Mouse (Mus musculus) left cerebral cortex, adult 11 months (tissue): ENCODE measurements around the gene Garnl3.

Source experiments
- DNase-seq: peaks from one replicate; pipeline ENCODE4 v3.0.0; 2022; ENCODE audit warnings: low spot score

Garnl3 gene

DNA sequence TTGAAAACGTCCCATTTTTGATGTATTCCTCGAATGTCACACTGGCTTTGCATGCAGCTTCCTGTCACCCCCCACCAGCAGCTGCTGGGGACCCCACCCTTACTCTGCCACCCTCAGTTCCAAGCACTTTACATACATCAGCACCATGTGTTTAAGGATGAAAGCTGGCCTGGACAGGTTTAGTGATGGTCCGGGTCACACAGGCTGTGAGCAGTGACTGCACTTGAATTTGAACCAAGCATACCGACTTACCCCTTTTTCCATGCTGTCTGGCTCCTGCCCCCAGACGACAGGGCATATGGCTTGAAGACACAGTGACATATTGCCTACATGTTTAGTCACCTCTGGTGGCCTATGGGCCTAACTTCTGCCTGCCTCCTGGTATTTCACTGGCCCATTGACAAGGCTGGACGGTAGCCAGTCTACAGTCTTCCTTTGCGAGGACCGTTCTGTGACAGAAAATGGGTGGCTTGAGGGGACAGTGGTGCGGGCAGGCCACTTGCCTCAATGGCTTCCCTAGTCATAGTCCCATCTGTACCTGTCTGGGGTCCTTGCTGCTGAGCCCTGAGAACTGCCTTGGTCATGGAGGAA, 163.3 kb downstream of the Garnl3 start:
- no peak for DNase-seq

DNA sequence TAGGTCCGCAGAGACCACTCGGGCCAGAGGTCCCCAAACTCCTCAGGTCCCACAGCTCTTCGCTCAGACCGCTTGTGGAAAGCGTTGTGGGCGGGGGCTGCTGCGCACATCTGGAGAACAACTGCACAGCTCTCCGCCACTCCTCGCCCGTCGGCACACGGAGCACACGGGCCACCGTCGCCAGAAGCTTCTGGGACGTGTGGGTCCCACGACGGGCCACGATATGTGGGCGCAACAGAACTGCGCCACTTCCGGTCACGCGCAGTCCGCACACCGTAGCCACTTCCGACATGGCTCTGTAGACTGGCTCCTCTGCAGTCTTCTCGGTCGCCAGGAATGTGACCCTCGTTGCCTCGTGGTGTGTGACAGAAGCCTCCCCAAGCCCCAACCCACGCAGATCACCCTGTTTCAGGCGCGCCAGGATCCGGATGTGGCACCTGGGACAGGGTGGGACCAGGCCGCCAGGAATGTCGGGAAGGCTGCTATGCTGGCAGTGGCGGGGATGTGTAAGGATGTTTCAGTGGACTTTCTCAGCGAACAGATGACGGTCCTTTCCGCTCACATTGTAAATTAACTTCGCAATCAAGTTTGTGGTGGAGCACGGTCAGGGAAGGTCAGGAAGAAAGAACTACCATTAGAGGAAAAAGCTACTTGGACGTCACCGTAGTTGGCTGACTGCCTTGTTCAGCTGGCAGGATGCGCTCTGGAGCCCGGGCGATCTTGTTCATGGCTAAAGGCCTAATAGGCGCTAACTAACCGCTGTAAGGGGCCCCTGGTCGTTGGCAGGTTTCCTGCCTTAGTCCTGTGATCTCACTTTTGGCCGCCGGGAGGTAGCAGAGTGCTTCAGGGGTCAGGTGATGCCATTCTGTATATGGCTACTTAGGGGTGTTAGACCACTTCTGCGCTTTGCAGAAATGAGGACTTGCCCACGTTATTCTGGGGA, 164.5 kb downstream of the Garnl3 start:
- DNase-seq: peak; percentile 85

DNA sequence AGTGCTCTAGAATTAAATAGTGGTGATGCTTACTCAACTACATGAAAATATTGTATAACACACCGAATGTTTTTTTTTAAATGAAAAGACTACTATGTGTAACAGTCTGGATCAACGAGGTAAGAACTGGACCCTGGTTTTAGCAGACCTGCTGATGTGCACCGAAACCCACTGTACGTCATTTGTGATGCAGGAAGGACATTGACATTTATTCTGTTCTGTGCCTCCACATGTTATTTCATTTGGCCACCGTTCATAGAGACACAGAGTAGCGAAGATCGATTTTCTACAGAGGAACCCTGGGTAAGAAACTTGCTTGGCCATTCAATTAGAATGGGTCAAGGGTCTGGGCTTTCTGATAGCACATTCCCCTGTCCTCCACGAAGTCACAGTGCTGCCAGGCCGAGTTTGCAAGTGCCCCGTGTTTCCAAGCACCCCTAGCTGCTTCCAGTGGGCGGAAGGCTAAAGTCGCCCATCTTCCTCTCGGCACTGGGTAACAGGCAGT, 165.2 kb downstream of the Garnl3 start:
- DNase-seq: no peak

DNA sequence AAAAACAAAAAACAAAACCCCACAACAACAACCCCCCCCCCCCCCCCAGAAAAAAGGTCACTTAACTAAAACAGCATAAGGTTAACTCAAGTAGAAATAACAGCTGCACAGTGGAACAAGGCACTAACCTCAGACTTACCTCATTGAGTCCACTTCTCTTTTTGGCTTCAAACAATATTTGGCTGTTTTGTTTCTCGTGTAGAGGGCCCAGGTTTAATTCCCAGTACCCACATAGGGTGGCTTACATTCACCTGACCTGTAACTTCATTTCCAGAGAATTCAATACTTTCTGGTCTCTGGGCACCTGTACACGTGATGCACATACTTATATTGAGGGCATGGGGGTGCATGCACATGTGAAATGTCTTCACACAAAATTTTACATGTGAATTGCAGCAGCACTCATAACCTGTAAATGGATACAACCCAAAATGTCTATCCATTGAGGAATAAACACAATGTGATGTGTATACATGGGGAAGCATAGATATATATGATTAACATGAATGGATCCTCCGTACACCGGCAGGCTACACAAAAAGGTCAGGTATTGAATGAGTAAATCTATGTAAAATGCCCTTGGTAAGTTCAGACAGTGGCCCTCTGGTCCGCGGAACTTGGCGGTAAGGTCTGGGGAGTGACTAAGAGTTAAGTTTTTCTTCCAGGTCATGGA, 165.8 kb downstream of the Garnl3 start:
- DNase-seq: no peak

DNA sequence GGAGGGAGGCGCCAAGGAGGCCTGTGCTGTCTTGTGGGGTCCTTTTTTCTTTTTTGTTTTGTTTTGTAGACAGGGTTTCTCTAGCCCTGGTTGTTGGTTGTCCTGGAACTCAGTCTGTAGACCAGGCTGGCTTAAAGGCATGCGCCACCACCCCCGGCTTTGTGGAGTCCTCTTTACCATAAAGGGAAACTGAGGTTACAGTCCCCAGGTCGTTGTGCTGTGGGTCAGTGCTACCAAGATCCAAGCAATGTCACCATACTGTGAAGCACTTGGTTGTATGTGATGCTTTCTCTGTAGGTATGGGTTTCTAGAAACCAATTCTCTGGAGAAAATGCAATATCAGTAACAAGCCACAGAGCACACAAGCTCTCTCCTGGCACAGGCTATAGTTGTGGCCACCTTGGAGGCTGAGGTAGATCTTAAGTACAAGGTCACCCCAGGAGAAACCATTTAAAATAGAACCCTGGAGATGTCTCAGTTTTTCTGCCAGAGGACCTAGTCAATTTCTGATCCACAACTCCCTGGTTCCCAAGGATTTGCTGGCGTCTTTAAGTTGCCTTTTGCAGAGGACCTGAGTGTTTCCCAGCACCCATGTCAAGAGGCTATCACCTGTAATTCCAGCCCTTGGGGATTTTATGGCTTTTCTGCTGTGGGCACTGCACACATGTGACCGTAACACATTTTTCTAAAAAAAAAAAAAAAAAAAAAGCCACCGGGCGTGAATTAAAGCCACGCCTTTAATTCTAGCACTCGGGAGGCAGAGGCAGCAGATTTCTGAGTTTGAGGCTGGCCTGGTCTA, 166.6 kb downstream of the Garnl3 start:
- no peak for DNase-seq

DNA sequence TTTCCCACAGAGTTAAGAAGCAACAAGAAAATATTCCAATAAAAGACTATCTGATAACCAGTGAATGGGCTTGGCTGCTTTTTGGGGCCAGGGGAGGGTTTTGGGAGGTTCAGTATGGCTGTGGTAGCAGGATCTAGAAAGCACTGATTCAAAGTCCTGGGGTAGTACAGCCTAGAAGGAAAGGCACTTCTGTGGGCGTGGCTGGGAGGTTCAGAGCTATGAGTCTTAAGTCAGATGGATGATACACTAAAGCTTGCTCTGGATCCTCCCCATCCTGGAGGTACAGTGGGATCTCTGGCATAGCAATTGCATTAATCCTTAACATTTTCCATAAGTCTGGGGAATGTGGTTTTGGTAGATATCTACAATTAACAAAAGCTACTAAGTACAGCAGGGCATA, 167.5 kb downstream of the Garnl3 start:
- no peak for DNase-seq

DNA sequence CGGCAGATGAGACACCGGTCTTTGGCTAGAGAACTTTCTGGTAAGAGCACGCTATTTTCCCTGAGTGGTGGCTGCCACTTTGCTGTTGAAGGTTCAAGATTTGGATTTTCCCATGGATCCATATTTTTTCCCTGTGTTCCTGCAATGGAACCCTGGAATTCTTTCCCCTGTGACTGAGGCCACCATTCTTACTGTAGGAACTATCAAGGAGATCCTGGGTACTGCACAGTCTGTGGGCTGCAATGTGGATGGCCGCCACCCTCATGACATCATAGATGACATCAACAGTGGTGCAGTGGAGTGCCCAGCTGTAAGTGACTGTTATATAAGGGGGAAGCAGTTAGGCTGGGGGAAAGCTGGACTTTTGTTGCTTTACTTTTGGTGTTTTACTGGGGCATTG, 167.9 kb downstream of the Garnl3 start:
- no peak for DNase-seq

DNA sequence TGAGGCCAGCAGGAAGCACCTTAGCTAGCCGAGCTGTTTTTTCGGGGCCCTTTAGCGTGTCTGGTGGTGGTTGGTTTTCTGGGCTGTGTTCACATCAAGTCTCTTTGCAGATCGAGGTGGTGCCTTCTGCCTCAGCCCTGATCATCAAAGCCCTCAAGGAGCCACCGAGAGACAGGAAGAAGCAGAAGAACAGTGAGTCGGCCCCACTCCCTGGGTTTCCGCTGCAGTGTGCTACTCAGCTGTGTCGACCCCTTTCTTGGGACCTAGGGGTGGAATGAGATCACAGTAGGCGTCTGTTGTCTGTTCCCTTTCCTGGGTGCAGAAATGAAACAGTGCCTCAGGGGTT, 168.6 kb downstream of the Garnl3 start:
- DNase-seq: no peak

DNA sequence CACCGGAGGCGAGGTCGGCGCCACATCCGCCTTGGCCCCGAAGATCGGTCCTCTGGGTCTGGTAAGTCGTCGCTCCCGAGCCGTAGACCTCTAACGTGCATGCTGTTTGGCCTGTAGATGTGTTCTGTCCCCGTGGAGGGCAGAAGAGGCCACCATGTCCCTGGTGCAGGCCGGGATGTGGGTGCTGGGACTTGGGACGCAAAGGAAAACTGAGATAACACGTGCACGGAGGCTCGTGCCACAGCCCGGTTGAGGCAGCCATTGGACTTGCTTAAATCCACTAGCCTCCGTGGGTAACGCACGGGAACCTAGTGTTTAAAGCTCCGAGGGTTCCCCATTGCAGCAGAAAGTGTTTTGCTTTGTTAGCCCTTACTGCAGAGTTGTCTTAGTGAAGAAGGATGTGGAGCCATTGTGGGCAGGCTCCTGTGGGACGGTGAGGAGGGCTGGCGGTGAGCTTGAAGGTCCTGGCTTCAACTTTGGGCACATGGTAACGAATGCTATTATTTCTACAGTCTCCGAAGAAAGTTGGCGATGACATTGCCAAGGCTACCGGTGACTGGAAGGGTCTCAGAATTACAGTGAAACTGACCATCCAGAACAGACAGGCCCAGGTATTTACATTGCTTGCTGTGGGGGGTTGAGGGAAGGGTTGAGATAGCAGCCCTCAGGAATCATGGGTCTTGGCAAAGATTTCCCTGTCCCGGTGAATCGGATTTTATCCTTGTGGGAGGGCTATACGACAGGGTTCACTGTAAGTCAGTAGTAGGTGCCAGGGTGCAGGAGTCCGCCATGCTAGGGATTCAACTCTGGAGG, 169.2 kb downstream of the Garnl3 start:
- no peak for DNase-seq

DNA sequence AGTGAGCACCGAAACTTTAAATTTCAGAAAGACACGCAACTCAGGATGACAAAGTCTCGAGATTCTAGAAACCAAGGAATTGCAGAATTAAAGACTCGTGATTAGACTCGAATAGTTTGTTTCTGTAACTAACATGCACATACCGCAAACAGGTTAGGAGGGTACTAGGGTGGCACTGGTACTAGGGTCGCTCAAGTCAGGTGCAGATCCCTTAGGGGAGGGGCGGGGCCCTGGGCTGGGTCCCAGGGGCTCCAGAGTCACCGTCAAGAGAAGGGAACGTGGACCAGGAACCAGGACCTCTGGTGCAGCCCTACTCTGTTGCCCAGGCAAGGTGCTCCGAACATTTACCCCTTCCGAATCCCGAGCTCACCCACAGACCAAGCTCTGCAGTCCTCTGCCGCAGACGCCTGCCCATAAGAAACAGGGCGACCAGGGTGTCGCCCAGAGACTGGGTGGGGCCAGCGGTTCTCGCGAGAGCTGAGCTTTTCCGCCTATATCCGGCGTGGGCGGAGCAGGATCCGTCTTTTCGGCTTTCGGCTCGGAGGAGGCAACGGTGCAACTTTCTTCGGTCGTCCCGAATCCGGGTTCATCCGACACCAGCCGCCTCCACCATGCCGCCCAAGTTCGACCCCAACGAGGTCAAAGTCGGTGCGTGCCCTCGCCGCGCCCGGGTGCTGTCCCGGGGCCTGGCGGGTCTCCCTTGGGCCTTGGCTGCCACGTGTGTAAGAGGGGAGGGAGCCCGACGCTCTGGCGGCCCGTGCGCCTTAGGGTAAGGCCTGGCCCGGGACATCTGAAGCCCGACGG, 170.1 kb downstream of the Garnl3 start, which contains the start of the genes Rpl12 and Lrsam1:
Gene Rpl12 (plus strand): TSS at position 368 of the 804 bp plus-strand sequence.
Gene Lrsam1 (minus strand): TSS at position 423 of the 804 bp plus-strand sequence.
- peak; percentile 89 for DNase-seq

DNA sequence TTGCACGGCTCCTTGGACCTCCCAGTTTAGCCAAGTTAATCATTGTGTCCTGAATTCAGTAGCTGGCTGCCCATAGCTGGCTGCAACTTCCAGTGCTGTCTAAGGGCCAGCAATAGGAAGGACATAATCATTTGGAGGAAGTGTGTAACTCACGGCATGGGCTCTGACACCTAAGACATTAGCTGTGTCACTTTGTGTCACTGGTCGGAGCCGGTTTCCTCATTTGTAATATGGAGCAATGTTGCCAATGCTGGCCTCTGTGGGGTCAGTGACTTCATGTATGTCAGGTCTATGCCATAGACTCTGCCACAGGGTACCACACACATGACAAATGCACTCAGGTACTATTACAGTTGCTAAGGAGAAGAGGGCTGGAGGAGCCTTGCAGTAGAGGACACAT, 171.2 kb downstream of the Garnl3 start:
- DNase-seq: no peak

DNA sequence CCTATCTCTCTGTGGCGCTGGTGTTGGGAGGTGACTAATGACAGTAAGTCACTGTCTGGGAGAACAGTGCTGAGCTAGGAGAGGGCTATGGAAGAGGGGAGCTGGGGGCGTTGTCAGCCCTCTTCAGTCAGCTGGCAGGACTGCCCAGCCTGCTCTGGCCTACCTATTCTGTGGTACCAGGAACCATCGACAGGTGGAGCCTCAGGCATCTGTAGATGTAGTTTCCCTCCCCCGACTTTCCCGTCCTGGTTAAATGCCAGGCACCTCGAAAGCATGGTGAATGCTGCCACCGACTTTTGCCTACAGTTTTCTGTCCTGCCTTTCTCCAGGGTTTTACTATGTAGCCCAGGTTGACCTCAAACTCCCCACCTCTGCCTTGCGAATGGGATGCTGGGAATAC, 174.1 kb downstream of the Garnl3 start:
- DNase-seq: no peak

DNA sequence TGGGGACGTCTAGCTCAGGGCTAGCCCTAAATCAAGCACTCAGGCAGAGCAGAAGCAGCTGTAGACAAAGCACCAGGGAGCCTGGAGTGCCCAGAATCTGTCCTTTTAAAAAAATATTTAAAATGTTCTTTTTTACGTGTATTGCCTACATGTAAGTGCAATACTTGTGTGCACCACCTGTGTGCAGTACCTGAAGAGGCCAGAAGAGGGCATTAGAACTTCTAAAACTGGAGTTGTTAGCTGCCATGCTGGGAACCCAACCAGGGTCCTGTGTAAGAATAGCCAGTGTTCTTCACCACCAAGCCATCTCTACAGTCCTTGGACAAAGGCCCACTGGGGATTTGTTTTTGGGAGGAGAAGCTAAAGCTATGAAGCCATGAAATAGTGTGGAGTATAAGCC, 176.9 kb downstream of the Garnl3 start:
- no peak for DNase-seq

DNA sequence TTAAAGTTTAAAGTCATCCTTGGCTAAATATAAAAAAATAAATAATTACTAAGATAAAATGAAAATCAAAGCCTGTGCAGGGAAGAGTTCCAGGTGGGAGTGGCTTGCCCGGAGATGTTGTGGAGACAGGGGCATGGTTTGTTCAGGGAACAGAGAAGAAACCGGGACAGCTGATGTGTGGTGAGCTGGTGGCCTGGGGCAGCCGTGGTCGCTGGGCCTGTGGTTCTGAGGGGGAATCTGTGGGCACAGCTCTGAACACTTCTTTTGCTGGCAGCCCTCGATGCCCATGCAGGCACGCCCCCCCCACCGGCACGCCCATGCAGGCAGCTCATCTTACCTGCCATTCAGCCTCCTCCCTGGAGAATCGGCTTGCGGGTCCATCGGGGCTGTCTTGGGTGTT, 184.0 kb downstream of the Garnl3 start:
- no peak for DNase-seq

DNA sequence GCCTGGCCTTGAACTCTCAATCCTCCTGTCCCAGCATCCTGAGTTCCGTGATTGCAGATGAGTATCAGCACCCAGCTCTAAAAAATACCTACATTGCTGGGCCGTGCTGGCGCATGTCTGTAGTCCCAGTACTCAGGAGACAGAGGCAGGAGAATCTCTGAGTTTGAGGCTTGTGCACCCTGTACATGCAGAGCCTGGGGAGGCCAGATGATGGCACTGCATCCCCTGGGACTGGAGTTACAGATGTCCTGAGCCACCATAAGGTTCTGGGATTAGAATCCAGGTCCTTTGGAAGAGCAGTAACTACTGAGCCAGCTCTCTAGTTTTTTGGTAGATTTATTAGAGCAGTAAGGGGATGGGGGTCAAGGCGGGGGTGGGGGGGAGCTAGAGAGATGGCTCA, 191.0 kb downstream of the Garnl3 start:
- DNase-seq: no peak

DNA sequence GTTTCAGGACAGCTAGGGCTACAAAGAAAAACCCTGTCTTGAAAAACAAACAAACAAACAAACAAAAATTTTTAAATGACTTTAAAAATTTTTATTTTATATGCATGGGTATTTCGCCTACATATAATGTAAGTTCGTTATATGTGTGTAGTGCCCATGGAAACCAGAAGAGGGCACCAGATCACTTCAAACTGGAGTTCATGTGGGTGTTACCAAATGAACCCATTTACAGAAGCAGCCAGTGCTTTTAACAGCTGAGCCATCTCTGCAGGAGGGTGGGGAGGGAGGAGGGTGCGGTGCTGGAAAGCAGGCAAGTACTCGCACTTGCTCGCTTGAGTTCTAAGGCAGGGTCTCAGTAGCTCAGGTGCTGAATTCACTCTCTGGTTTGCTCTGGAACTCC, 192.0 kb downstream of the Garnl3 start:
- peak; percentile 54 for DNase-seq

DNA sequence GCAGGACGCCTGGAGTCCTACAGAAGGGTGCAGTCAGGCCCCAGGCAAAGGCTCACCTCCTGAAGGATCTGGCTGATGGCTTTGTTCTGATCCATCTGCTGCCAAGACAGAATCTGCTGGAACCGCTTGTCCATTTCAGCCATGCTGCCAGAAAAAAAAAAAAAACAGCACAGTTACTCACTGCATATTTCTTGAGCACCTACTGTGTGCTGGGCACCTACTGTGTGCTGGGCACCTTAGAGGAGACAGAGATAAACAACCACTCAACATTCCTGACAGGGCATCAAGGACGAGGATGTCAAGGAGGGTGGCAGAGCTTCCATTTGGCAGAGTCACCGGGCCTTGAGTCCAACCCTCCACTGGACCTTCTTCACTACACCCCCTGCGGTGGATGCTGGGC, 192.7 kb downstream of the Garnl3 start:
- DNase-seq: no peak
